Mouse (Mus musculus): ENCODE measurements at regions not wholly inside any gene's neighbourhood (a gene's known extent, or its start where the extent isn't known, plus 50 kb on each side); places are given as distances from the start of the nearest gene placed in this dataset.

DNA sequence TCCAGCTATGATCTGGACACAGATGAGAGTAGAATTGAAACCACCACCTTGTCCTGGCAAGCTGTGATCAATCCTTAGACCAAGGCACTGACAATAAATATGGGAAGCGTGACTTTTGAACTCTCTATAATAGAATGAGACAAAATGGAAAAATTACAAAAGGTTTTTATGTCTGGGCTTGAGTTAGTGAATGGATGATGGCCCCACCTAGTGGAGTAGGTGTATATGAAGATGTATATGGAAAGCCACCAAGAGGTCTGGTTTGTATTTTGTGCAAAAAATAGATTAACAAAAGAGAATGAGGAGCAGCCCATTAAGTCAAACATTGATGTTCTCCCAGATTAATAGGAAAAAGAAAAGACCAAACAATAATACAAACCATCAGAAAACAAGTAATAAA is 172.5 kb downstream of the Tacr3 start:
- H3K4me3 ChIP-seq (ENCODE audit: low read depth, low read length) = no peak overlapping the region
- H3K9me3 ChIP-seq (ENCODE audit: control insufficient read depth, low read length) = no peaks in the 10 kb centered on the region
- no peak overlapping the region for H3K4me2 ChIP-seq
- no peaks in the 10 kb centered on the region for H3K36me3 ChIP-seq (ENCODE audit: control insufficient read depth, insufficient read depth, low read length)
- 86% methylated on average over 1 of the region's 1 CpGs for WGBS
- no peaks in the 10 kb centered on the region for H3K27me3 ChIP-seq (ENCODE audit: control insufficient read depth, insufficient read depth, low read length)
- no peak for ATAC-seq (ENCODE audit: low FRiP score)
- H3K27ac ChIP-seq (ENCODE audit: low read depth, low read length) = no peak overlapping the region
- H3K4me1 ChIP-seq (ENCODE audit: control insufficient read depth, insufficient read depth, low read length) = no peaks in the 10 kb centered on the region
- H3K9ac ChIP-seq (ENCODE audit: low read length) = no peak overlapping the region
- no peak for DNase-seq (ENCODE audit: low spot score, missing footprints)

- Histone ChIP-seq H3K4me3 (ENCODE audit: low read depth, low read length) (no peak overlapping the region), H3K9ac (ENCODE audit: low read length) (no peak overlapping the region), H3K36me3 (ENCODE audit: control insufficient read depth, insufficient read depth, low read length) (no peaks in the 10 kb centered on the region), H3K4me1 (ENCODE audit: control insufficient read depth, insufficient read depth, low read length) (no peaks in the 10 kb centered on the region), H3K27ac (ENCODE audit: low read depth, low read length) (no peak overlapping the region), H3K27me3 (ENCODE audit: control insufficient read depth, insufficient read depth, low read length) (no peaks in the 10 kb centered on the region), H3K4me2 (no peak overlapping the region), H3K9me3 (ENCODE audit: control insufficient read depth, low read length) (no peaks in the 10 kb centered on the region)
- peak; percentile 12 for DNase-seq (ENCODE audit: low spot score, missing footprints)
- WGBS = 94% methylated on average over 4 of the region's 4 CpGs
- ATAC-seq (ENCODE audit: low FRiP score) = no peak
Observed at GRCm38 (mm10) chr3:135015784-135016183, 187.0 kb downstream of the Tacr3 start.

- no peak for DNase-seq (ENCODE audit: low spot score, missing footprints)
- H3K9me3 ChIP-seq (ENCODE audit: control insufficient read depth, low read length) = no peaks in the 10 kb centered on the region
- H3K4me2 ChIP-seq = no peak overlapping the region
- H3K4me3 ChIP-seq (ENCODE audit: low read depth, low read length) = no peak overlapping the region
- H3K27ac ChIP-seq (ENCODE audit: low read depth, low read length) = no peak overlapping the region
- no peaks in the 10 kb centered on the region for H3K27me3 ChIP-seq (ENCODE audit: control insufficient read depth, insufficient read depth, low read length)
- no peak overlapping the region for H3K9ac ChIP-seq (ENCODE audit: low read length)
- 94% methylated on average over 2 of the region's 2 CpGs for WGBS
- H3K36me3 ChIP-seq (ENCODE audit: control insufficient read depth, insufficient read depth, low read length) = no peaks in the 10 kb centered on the region
- H3K4me1 ChIP-seq (ENCODE audit: control insufficient read depth, insufficient read depth, low read length) = no peaks in the 10 kb centered on the region
- ATAC-seq (ENCODE audit: low FRiP score) = no peak
Observed at GRCm38 (mm10) chr3:135024366-135024765, 188.0 kb upstream of the Cenpe start.

GRCm38 (mm10) chr3:135024799-135025198 is 187.5 kb upstream of the Cenpe start:
- H3K36me3 ChIP-seq (ENCODE audit: control insufficient read depth, insufficient read depth, low read length) = no peaks in the 10 kb centered on the region
- ATAC-seq (ENCODE audit: low FRiP score) (no peak), DNase-seq (ENCODE audit: low spot score, missing footprints) (no peak)
- H3K27me3 ChIP-seq (ENCODE audit: control insufficient read depth, insufficient read depth, low read length) = no peaks in the 10 kb centered on the region
- 90% methylated on average over 1 of the region's 1 CpGs for WGBS
- H3K9ac ChIP-seq (ENCODE audit: low read length) = no peak overlapping the region
- H3K27ac ChIP-seq (ENCODE audit: low read depth, low read length) = no peak overlapping the region
- no peaks in the 10 kb centered on the region for H3K4me1 ChIP-seq (ENCODE audit: control insufficient read depth, insufficient read depth, low read length)
- H3K9me3 ChIP-seq (ENCODE audit: control insufficient read depth, low read length) = no peaks in the 10 kb centered on the region
- no peak overlapping the region for H3K4me2 ChIP-seq
- no peak overlapping the region for H3K4me3 ChIP-seq (ENCODE audit: low read depth, low read length)

DNA sequence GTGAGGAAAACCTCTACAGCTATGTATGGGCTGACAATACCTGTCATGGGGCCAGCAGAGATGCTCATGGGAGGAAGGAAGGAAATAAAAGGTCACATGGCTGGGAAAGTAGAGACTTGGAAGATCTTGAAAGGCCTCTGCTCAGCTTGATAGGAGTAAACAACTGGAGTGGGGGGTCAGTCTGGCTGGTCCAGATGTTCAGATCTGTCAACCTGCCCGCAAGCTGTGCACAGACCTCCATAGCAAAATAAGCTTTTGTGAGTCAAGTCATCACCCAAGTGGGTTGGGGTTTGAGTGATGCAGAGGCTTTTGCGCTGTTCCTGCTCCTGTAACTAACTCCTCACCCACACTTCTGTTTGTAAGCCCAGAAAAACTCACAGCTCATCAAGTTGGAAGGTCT is 179.9 kb upstream of the Cenpe start:
- ATAC-seq (ENCODE audit: low FRiP score) = no peak

GRCm38 (mm10) chr3:135037383-135037782 is 175.0 kb upstream of the Cenpe start:
- Histone ChIP-seq H3K27ac (ENCODE audit: low read depth, low read length) (no peak overlapping the region), H3K4me1 (ENCODE audit: control insufficient read depth, insufficient read depth, low read length) (no peaks in the 10 kb centered on the region), H3K4me2 (no peak overlapping the region), H3K36me3 (ENCODE audit: control insufficient read depth, insufficient read depth, low read length) (no peaks in the 10 kb centered on the region), H3K9me3 (ENCODE audit: control insufficient read depth, low read length) (no peaks in the 10 kb centered on the region), H3K9ac (ENCODE audit: low read length) (no peak overlapping the region), H3K4me3 (ENCODE audit: low read depth, low read length) (no peak overlapping the region), H3K27me3 (ENCODE audit: control insufficient read depth, insufficient read depth, low read length) (no peaks in the 10 kb centered on the region)
- WGBS = 48% methylated on average over 1 of the region's 1 CpGs
- DNase-seq (ENCODE audit: low spot score, missing footprints) (no peak), ATAC-seq (ENCODE audit: low FRiP score) (0 out of 2 replicates have a peak, but pooled peaks have one; percentile 50)

More for the DNA sequence above, 179.9 kb upstream of the Cenpe start:
- no peak for DNase-seq (ENCODE audit: low spot score, missing footprints)
- Histone ChIP-seq H3K4me3 (ENCODE audit: low read depth, low read length) (no peak overlapping the region), H3K36me3 (ENCODE audit: control insufficient read depth, insufficient read depth, low read length) (no peaks in the 10 kb centered on the region), H3K27ac (ENCODE audit: low read depth, low read length) (no peak overlapping the region), H3K4me1 (ENCODE audit: control insufficient read depth, insufficient read depth, low read length) (no peaks in the 10 kb centered on the region), H3K27me3 (ENCODE audit: control insufficient read depth, insufficient read depth, low read length) (no peaks in the 10 kb centered on the region), H3K4me2 (no peak overlapping the region), H3K9me3 (ENCODE audit: control insufficient read depth, low read length) (no peaks in the 10 kb centered on the region), H3K9ac (ENCODE audit: low read length) (no peak overlapping the region)
- WGBS = 87% methylated on average over 2 of the region's 2 CpGs

- Histone ChIP-seq H3K4me2 (no peak overlapping the region), H3K27ac (ENCODE audit: low read depth, low read length) (no peak overlapping the region), H3K4me3 (ENCODE audit: low read depth, low read length) (no peak overlapping the region), H3K4me1 (ENCODE audit: control insufficient read depth, insufficient read depth, low read length) (no peaks in the 10 kb centered on the region), H3K27me3 (ENCODE audit: control insufficient read depth, insufficient read depth, low read length) (no peaks in the 10 kb centered on the region), H3K9me3 (ENCODE audit: control insufficient read depth, low read length) (no peaks in the 10 kb centered on the region), H3K36me3 (ENCODE audit: control insufficient read depth, insufficient read depth, low read length) (no peaks in the 10 kb centered on the region), H3K9ac (ENCODE audit: low read length) (no peak overlapping the region)
- WGBS = 72% methylated on average over 4 of the region's 4 CpGs
- ATAC-seq (ENCODE audit: low FRiP score) = no peak
- no peak for DNase-seq (ENCODE audit: low spot score, missing footprints)
Observed at GRCm38 (mm10) chr3:135042195-135042594, 170.1 kb upstream of the Cenpe start.

DNA sequence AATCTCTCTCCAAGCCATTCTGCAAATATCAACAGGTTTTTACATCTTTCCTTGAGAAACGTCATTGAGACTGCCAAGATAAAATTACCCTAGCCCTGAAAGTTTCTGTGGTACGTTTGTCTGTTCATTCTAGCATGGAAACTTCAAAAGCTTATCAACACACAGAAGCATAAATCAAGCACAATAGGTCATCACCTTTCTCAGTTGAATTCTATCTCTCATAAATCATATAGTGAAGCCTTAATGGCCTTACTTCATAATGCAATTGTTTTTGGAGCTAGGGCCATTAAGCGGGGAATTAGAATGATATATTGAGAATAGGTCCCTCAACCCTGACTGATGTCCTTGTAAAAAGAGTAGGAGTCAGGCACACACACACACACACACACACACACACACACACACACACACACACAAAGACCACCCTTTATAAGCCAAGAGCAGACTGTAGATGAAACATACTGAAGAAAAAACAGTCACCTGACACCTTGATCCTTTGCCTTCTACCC is 166.5 kb upstream of the Cenpe start:
- H3K36me3 ChIP-seq (ENCODE audit: control insufficient read depth, insufficient read depth, low read length) = no peaks in the 10 kb centered on the region
- DNase-seq (ENCODE audit: low spot score, missing footprints) (no peak), ATAC-seq (ENCODE audit: low FRiP score) (no peak)
- no peak overlapping the region for H3K27ac ChIP-seq (ENCODE audit: low read depth, low read length)
- H3K4me3 ChIP-seq (ENCODE audit: low read depth, low read length) = no peak overlapping the region
- H3K4me2 ChIP-seq = no peak overlapping the region
- WGBS = 81% methylated on average over 3 of the region's 3 CpGs
- no peak overlapping the region for H3K9ac ChIP-seq (ENCODE audit: low read length)
- no peaks in the 10 kb centered on the region for H3K4me1 ChIP-seq (ENCODE audit: control insufficient read depth, insufficient read depth, low read length)
- no peaks in the 10 kb centered on the region for H3K27me3 ChIP-seq (ENCODE audit: control insufficient read depth, insufficient read depth, low read length)
- no peaks in the 10 kb centered on the region for H3K9me3 ChIP-seq (ENCODE audit: control insufficient read depth, low read length)

DNA sequence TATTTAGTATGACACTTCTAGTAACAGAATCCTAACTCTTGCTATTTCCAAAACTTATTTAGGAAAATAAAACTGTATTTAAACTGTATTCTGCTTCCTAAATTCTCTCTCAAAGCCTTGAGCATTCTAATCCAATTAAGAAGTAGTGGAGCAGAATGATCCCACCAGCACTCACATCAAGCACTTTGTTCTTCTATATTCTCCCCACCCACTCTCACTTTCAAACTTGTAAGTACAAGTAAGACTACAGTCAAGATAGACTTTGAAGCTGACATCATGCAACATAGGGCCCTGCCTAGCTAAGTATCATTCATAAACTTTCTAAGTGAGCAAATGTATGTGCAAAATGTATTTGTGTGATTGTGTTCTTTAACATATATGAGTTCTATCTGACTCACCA is 120.8 kb upstream of the Cenpe start:
- ATAC-seq (ENCODE audit: low FRiP score) = no peak
- no peak for DNase-seq (ENCODE audit: low spot score, missing footprints)
- Histone ChIP-seq H3K27ac (ENCODE audit: low read depth, low read length) (no peak overlapping the region), H3K27me3 (ENCODE audit: control insufficient read depth, insufficient read depth, low read length) (no peaks in the 10 kb centered on the region), H3K4me1 (ENCODE audit: control insufficient read depth, insufficient read depth, low read length) (no peaks in the 10 kb centered on the region), H3K4me2 (no peak overlapping the region), H3K36me3 (ENCODE audit: control insufficient read depth, insufficient read depth, low read length) (no peaks in the 10 kb centered on the region), H3K9me3 (ENCODE audit: control insufficient read depth, low read length) (no peaks in the 10 kb centered on the region), H3K9ac (ENCODE audit: low read length) (no peak overlapping the region), H3K4me3 (ENCODE audit: low read depth, low read length) (no peak overlapping the region)

Measured in midbrain, embryonic 11.5 days (tissue).